Mouse (Mus musculus): Measurements from ENCODE around the gene Usp20.
A peak's percentile ranks its signal among the peaks of the same experiment; 100 is the strongest.

Usp20 gene

DNA sequence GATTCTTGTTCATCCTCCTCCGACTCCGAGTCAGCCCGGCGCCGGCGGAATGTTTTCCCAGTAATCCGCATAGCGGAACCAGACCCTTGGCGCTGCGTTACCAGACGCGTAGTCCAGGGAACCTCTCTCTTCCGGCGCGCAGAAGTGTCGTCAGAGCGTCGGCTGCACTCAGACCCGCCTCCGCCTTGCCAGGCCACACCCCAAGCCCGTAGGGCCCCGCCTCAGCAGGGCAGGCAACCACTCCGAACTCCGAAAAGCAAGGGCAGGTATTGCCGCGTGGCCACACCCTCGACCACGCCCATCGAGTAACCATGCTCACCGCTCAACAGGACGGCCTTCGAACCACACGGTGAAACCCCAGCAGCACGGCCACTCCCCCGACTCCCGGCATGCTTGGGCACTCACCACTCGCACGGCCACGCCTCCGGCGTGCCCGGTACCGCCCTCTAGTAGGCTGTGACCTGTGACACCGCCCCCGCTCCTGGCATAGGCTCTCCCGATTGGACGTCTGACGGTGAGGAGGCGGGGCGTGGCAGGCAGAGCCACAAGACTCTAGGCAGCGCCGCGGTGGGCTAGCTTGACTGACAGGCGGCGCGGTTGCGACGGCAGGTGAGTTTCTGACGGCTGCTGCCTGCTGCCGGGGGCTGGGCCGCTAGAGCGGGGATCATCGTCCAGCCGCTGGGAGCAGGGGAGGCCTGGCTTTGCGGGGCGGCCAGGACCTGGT is at the start of gene Usp20, which contains the start of gene BC005624:
TSS of gene Usp20 (plus strand) at position 490 of the 724 bp plus-strand sequence.
TSS of gene BC005624 (minus strand) at position 412 of the 724 bp plus-strand sequence.
- DNase-seq (ENCODE audit: low spot score), result peak; percentile 100

DNA sequence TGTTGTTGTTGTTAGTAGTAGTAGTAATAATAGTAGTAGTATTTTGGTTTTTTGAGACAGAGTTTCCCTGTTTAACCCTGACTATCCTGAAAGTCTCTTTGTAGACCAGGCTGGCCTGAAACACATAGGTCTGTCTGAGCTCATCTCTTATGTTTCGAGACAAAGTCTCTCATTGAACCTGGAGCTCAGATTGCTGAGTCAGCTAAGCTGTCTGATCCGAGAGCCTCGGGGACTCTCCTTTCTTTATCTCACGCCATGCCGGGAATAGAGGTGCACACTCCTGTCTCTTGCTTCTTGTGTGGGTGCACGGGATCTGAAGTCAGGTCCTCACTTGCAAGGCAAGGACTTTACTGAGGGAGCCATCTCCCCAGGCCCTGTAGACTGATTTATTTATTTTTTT is 49.0 kb upstream of the Usp20 start:
- no peak for DNase-seq (ENCODE audit: low spot score)

DNA sequence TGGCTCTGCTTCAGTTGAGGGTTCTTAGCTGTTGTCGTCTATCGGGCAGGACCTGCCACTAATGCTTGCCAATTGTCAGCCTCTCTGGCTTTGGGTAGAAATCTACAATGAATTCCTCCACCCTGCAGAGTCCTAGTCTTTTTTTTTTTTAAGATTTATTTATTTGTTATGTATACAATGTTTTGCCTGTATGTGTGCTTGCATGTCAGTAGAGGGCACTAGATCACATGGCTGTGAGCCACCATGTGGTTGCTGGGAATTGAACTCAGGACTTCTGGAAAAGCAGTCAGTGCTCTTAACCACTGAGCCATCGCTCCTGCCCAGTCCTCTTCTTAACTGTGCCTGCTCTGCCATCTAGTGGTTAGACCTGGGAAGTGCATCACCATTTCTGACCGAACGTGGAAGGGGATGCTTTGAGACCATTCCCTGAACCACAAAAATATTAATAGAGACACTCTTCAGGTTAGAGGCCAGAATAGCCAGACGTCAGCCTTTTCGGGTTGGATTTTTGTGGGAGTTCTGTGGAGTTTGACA is 48.1 kb upstream of the Usp20 start:
- peak; percentile 80 for DNase-seq (ENCODE audit: low spot score)

DNA sequence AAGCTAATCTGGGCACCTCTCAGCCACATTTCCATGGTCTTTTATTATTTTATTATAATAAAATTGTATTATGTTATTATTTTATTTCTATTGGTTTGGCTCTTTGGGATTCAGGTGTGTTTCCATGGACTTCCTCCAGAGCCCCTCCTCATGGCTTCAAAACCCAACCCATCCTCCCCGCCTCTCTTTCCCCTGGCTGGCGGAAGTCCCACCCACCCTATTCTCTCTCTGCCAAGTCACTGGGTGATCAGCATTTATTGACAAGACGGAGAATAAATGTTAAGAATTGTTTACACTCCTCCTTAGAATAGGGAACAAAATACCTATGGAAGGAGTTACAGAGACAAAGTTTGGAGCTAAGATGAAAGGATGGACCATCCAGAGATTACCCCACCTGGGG is 45.3 kb upstream of the Usp20 start:
- DNase-seq (ENCODE audit: low spot score), result no peak

DNA sequence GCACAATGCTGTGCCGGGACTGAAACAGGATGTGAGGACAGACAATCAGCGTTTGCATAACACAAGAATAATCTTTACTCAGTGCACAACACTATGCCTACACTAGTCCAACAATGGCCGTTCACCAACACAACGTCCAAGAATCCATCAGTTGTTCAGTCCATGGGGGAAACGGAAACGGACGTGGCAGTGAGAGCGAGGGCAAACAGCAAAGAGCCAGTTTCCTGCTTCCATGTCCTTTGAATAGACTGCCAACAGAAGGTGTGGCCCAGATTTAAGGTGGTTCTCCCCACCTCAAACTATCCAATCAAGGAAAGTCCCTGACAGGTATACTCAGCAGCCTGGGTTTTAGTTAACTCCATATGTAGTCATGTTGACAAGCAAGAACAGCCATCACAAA is 44.3 kb upstream of the Usp20 start:
- no peak for DNase-seq (ENCODE audit: low spot score)

DNA sequence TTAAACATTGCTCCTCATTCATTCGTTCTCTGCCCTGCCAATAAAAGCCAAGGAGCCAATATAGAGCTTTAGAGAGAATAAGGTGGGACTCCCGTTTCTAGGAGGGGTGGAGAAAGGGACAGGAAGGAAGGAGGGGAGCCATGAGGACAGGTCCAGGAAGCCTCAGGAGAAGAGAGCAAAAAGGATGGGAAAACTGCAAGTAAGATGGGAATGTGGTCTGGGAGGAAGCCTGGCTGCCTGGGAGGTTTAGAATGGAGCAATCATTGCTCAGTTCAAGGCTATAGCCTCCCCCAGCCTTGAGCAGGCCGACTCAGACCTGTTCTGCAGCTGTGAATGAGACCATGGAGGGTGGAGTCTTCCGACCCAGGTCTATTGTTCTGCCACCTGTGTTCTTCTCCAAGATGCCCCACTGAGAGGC is 43.5 kb upstream of the Usp20 start:
- DNase-seq (ENCODE audit: low spot score), result no peak

DNA sequence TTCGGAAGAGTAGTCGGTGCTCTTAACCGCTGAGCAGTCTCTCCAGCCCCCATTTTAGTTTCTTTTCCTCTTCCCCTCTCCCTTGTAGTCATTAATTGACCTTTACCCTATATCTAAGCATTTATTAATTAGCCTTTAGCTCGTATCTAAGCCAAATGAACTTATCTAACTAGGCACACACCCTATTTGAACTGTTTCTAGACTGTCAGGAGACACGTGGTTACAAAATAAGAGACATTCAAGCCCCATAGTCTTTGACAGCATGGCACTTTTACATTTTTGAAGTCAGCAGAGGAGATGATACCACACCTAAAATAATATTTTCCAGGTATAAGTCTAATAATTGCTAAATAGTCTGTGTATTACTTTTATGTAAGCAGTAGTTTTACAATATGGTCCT is 40.5 kb upstream of the Usp20 start:
- DNase-seq (ENCODE audit: low spot score), result no peak

DNA sequence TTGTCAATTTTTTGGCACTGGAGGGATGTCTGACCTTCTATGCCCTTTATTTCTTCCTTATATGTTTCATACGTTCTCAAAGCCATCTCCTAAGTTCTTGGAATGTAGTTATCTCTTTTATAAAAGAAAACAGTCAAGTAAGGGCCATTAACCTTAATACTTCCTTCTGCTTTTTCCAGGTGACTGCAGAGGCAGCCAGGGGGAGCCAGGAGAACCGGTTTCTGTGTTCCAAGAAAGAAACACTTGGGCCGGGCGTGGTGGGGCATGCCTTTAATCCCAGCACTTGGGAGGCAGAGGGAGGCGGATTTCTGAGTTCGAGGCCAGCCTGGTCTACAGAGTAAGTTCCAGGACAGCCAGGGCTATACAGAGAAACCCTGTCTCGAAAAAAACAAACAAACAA is 40.0 kb upstream of the Usp20 start:
- DNase-seq (ENCODE audit: low spot score), result peak; percentile 70

DNA sequence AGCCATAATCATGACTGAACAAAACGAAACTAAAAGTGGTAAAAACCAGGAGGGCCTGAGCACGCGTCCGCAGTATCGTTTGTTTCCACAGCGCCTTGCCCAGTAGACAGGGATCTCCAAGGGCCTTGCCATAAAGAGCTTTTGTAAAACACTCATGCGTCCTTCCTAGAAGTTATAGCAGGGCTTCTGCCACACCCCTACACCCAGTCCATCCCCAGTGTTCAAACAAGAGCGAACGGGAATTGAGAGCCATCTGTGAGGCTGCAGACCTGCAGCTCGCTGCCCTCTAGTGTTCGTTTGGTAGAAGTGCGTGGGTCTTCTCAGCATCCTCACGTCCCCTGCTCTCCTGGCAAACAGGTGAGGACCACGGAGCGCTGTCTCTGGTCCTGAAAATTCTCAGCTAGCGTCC is 39.5 kb upstream of the Usp20 start:
- DNase-seq (ENCODE audit: low spot score), result peak; percentile 66

DNA sequence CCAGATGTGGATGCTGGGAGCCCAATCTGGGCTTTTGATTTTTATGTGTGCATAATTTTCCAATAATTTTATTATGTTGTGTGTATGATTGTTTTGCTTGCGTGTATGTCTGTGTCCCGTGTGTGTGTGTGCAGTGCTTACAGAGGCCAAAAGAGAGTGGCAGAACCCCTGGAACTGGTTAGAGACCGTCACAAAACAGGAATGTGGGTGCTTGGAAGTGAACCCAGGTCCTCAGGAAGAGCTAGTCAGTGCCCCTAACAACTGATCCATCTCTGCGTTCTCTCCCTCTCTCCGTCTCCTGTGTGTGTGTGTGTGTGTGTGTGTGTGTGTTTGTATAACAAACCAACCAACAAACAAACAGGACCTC is 29.6 kb upstream of the Usp20 start:
- no peak for DNase-seq (ENCODE audit: low spot score)

DNA sequence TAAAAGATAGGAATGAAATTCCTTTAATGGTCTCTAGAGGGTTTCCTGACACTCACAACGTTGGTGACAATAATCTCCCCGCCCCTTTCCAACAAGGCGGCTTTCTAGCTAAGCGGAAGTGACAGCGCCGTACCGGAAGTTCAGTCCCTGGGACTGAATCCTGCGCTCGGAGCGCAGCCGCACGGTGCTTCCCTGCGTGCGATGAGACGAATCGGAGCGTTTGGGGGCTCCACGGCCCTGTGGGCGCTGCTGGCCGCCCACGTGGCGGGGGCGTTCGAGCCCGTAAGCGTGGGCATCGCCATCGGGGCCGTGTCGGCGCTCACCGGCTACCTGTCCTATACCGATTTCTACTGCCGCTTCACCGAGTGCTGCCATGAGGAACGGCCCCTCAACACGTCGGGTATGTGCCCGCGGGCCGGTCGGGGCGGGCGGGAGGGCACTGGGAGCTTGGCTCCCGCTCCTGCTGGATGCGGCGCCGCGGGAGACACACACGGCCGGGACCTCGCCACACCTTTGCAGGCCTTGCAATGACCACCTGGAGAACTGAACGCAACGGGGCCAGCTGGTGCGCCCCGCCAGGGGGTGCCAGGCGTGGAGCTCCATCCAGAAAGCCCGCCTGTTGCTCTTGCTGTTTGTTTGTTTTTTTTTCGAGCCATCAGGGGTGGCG is 29.1 kb upstream of the Usp20 start, which contains the start of gene Tor1b:
TSS of gene Tor1b (plus strand) at position 136 of the 667 bp plus-strand sequence.
- peak; percentile 86 for DNase-seq (ENCODE audit: low spot score)

DNA sequence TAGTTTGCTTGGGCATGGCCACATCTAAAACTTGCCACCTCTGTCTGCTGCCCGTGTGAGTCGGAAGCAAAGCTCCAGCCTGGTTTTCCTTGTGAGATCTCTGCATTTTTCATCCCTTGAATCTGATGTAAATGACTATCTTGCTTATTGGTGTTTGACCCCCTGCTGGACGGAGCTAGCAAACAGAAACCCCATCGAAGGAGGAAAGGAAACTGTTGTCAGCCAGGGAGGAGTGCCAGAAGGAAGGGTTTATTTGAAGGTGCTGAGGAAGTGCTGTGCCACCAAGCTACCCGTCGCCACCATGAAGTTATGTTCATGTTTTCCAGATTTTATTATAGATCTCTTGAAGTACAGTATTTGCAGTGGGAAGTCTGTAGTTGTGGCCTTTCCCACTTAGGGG is 27.3 kb upstream of the Usp20 start:
- no peak for DNase-seq (ENCODE audit: low spot score)

DNA sequence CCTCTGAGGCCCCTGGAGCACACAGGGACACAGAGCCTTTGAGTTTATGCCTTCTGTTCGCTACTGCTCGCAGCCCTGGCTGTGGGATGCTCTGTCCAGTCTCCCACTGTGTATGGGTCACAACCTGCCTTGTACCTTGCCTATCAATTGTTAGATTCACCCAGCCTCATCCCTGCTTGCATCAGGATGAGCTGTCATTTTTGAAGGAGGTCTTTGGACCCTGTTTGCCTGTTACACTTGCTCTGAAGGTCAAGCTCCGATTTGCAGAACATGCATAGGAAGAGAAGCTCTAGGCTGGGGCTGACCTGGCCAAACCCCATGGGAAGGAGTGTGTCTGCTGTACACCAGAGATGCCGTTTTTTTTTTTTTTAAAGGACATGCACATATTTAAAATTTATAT is 24.6 kb upstream of the Usp20 start:
- no peak for DNase-seq (ENCODE audit: low spot score)

DNA sequence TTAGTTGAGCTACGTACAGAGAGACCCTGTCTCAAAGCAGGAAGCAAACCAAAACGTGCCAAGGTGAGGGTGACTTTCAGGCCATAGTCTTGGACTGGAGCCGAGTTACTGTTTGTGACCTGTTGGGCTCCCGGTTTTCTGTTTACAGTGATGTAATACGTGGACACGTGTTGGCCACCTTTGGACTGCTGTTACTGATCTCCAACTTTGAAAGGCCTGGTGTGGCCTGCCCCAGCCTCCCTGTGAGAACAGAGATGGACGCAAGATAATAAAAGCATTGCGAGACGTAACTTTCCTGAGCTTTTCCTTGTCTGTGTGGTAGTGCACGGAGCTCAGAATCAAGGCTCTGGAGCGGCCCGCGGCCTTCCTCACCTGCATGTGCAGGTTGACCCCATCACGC is 23.4 kb upstream of the Usp20 start:
- no peak for DNase-seq (ENCODE audit: low spot score)

DNA sequence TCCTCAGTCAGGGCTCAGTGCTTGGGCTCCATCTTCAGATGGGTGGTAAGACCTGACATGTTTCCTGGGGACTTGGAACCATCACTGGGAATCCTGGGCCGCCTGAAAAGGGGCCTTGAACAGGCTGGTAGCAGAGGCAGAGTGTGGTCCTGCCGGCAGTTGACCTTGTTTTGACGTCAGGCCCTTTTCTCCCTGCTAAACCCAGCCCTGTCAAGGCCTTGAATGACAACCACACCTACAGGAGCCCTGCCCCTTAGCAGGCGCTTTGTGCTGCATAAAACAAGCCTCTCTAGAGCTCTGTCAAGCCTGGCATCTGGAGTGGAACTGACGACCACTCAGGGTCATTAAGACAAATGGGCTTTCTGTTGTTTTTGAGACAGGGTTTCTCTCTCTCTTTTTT is 22.2 kb upstream of the Usp20 start:
- DNase-seq (ENCODE audit: low spot score), result no peak

DNA sequence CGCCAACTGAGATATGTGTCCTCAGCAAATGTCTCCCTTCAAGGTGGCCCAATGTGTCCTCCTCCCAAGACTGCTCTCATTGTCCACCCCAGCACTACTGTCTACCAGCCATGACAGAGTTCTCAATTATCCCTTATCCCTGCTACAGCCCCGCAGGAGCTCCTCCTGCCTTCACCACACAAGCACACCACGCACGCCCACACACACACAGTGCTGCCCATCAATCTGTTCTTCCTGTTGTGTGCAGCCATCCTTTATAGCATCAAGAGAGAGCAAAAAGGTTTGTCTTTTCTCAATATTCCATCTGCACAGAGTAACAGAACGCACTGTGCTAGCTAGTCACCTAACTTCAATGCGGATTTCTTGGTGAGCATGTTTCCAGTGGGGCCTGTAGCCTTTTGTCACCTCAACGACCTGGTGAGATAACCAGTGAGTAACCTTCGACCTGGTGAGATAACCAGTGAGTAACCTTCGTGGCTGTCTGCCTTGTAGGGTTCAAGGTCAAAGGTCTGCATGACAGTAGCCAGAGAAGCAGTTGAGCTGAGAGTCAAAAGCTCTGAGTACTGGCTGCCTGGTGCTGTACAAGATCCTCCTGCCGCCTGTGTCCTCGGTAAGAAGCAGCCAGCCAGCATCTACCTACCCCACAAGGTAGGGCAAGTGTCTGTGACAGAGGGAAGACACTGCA is 19.4 kb upstream of the Usp20 start:
- no peak for DNase-seq (ENCODE audit: low spot score)

DNA sequence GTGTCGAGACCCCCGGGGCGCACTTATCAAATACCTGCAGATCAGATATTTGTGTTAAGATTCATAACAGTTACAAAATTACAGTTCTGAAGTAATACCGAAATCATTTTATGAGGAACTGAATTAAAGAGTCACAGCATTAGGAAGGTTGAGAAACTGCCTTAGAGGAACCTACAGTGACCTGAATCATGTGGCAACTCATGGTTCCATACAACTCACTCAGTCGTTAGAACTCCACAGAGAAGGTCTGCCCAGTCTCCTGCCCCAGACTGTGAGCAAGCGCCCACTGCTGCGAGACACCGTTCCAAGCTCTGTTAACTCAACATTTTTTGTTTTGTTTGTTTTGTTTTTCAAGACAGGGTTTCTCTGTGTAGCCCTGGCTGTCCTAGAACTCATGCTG is 16.5 kb upstream of the Usp20 start:
- no peak for DNase-seq (ENCODE audit: low spot score)

DNA sequence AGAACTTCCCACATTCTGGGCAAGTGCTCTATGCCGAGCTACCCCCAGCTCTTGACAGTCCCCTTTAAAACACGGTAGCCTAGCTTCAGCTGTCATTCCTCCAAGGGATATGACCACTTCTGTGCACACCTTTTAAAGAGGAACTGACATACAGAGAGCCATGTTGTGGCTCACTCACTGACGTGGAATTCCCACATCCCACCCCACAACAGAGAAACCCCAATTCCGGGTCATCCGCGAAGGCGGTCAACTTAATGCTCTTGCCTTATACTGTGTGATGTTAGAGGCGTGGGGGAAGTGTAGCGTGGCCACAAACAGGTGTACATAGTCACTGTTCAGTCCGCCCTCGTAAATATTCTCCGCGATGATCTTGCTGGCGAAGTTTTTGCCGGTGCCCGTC is 15.3 kb upstream of the Usp20 start:
- DNase-seq (ENCODE audit: low spot score), result no peak

DNA sequence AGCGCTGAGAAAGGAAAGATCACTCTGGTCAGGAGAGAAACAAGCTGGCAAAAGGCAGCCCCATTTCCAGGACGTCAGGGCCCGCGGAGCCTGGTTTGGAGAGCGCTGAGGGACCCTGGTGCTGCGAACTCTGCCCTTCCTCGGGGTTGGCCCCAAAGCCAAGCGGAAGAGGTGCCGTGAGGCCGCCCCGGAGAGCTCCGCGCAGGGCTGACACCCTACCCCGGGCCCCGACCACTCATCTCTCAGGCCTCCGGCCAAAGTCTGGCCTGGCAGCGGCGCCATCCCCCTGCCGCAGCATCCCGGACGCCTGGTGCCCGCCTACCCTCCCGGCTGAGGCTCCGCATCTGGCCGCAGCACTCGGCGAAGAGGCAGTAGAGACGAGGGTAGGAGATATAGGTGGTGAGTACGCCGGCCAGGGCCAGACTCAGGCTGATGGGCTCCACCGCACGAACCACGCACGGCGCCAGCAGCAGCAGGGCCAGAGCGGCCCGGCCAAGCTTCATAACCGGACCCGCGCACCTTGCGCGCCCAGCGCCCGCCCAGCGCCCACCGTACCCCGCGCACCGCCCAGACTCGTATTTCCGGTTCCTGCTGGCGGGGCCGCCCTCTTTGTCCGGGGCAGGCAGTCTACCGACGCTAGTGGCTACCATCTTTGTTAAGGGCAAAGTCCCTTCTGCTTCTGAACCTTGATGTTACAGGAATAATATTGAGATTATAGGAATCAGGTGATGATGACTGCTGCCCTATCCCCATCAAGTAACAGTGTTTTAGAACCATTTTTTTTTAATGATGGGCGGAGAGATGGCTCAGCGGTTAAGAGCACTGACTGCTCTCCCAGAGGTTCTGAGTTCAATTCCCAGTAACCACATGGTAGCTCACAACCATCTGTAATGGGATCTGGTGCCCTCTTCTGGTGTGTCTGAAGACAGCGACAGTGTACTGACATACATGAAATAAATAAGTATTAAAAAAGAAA is 14.4 kb upstream of the Usp20 start, which contains the start of gene Tor1a:
TSS of gene Tor1a (minus strand) at position 582 of the 976 bp plus-strand sequence.
- DNase-seq (ENCODE audit: low spot score), result peak; percentile 91

DNA sequence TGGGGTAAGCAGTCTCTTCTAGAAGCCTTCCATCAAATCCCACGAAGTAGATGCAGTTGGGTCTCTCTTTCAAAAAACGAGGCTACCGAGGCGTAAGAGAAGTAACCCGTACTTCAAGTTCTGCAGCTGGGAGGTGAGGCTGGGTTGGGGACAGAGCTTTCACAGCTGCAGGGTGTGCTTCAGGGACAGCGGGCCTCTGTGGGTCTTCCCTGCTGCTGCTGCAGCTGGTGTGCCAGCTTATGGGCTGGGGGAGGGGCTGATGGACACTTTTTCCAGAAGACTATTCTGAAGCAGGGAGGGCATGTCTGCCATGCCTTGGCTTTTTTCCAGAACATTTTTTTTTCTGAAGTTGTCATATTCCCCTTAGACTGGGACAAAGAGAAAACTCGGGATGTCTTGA is 945 bp downstream of the Usp20 start:
- peak; percentile 14 for DNase-seq (ENCODE audit: low spot score)

Measured in urinary bladder, postnatal 14 days (tissue).